Mouse (Mus musculus) hematopoietic multipotent progenitor cell, adult 10-12 weeks (in vitro differentiated cells): Measurements from ENCODE around the gene Wnt6. TPM values are rescaled to one million over a fixed set of nuclear protein-coding genes. Genes with fewer than 3 reads are reported as not detected.

Experiments
- polyA plus RNA-seq: library from polyadenylated mRNA; stranded (reverse); fragments of >175 nt; gene quantifications from 2 replicates; pipeline ENCODE4 v1.2.3, GENCODE M21; 2012; ENCODE audit warnings: low replicate concordance

Gene Wnt6
- 0.53 and 1.2 TPM in 2 replicates for polyA plus RNA-seq

DNA sequence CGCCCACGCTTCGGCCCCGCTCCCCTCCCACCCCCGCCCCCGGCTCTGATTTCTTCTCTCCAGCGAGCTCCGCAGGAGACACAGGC lies at the start of gene Wnt6:
TSS of gene Wnt6 (plus strand) at position 48 of the 86 bp plus-strand sequence.

DNA sequence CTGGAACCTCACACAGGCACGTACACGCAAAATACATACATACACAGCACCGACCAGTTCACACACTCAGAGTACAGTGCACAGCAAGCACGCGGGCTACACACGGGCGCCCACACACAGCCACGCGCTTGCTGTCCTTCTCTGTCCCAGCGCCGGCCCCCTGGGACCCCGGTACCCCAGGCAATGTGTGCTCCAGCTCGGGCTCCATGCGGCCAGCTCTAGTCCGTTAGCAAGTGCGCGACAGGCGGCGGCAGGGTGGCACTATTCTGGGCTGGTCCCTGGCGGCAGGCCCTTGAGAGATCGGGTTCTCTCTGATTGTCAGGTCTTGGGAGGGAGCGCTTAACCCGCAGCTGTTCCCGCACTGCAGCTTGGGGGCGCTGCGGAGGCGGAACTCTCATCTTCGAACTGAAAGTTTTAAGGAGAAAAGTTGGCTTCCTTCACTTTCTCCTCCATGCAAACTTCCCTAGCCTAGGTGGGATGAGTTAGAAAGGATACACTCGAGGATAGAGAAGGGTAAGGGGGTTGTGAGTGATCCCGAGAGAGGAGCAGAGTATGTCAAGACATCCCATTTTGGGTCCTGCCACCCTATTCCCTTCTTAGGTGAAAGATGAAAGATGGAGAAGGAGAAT lies 22.9 kb upstream of the Wnt6 start, which contains the start of gene Prkag3:
TSS of gene Prkag3 (minus strand) at position 579 of the 629 bp plus-strand sequence.

DNA sequence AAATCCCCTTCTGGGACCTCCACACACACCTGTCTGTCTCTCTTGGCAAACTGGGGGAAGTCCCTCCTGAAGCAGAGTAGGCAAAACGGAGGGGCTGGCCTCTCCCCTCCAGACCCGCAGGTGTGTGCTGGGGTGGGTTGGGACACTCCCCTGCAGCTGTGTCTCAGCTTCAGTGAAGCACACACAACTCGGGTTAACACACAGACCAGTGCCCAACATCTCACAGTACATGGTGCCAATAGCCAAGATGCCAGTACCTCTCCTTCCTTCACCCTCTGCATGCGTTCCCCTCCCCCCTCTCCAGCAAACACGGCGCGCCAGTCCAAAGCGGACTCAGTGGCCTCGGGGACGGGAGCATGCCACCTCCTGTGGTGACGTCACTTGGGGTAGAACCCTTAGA lies 19.6 kb downstream of the Wnt6 start, which contains the start of gene Wnt10a:
TSS of gene Wnt10a (plus strand) at position 268 of the 400 bp plus-strand sequence.

Other genes starting within 250 kb of the Wnt6 start
- 0.06 TPM in 1 of 2 replicates, not detected in the other for gene Plcd4, start 229.0 kb upstream of the Wnt6 start, polyA plus RNA-seq
- gene Usp37, start 227.6 kb upstream of the Wnt6 start, polyA plus RNA-seq = 0.54 and 6.1 TPM in 2 replicates
- gene Zfp142, start 183.6 kb upstream of the Wnt6 start, polyA plus RNA-seq = 9.9 and 11.1 TPM in 2 replicates
- gene Bcs1l, start 183.6 kb upstream of the Wnt6 start, polyA plus RNA-seq = 1.5 and 2.2 TPM in 2 replicates
- 13.7 and 14.3 TPM in 2 replicates for gene Rnf25, start 170.5 kb upstream of the Wnt6 start, polyA plus RNA-seq
- gene Stk36, start 170.4 kb upstream of the Wnt6 start, polyA plus RNA-seq = 0.08 and 0.25 TPM in 2 replicates
- gene Ttll4, start 110.1 kb upstream of the Wnt6 start, polyA plus RNA-seq = 7.5 and 16.3 TPM in 2 replicates
- gene Cyp27a1, start 58.3 kb upstream of the Wnt6 start, polyA plus RNA-seq = 13.6 and 32.4 TPM in 2 replicates
- gene Prkag3, start 22.7 kb upstream of the Wnt6 start, polyA plus RNA-seq = not detected in 2 replicates
- 10.1 and 14.9 TPM in 2 replicates for gene Wnt10a, start 19.6 kb downstream of the Wnt6 start, polyA plus RNA-seq
- 0.25 TPM in 1 of 2 replicates, not detected in the other for gene Cdk5r2, start 83.0 kb downstream of the Wnt6 start, polyA plus RNA-seq
- gene Fev, start 113.5 kb downstream of the Wnt6 start, polyA plus RNA-seq = not detected in 2 replicates
- gene Cryba2, start 121.3 kb downstream of the Wnt6 start, polyA plus RNA-seq = not detected in 2 replicates
- gene Cfap65, start 163.7 kb downstream of the Wnt6 start, polyA plus RNA-seq = not detected in 2 replicates
- gene Ihh, start 179.8 kb downstream of the Wnt6 start, polyA plus RNA-seq = 0.16 and 0.45 TPM in 2 replicates